Mouse (Mus musculus) spleen, postnatal 4 days (tissue): ENCODE data around the gene Ptprg.

ENCODE experiments used
- DNase-seq, 2 experiments: peaks; one replicate each; pipeline ENCODE4 v3.0.0; 2022; ENCODE audit warnings: low spot score in 2 of 2

Gene Ptprg

DNA sequence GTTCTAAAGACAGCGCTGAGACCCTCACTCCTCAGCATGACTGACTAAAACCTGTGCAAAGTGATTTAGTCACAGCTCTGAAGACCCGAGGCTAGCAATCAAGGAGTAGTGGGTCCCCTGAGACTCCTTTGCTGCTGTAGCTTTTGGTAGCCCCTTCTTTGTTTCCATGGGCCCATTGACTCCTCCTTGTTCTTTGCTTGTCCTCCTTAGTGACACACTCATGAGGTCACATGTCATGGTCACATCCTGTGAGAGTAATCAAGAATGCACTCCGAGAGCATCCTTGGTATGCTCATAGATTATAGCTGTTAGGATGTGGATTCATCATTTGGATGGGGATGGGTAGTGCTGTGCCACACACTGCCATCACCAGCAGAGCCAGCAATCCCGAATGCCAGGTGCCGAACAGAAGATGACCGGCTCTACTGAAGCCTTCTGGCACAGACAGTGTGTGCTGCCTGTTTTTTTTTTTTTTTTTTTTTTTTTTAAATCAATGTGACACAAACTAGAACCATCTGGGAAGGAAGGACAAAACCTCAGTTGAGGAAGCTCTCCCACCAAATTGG, 64.9 kb downstream of the Ptprg start:
- no peak for DNase-seq

- no peak for DNase-seq
Observed at GRCm38 (mm10) chr14:11619606-11620005, 66.3 kb downstream of the Ptprg start.

GRCm38 (mm10) chr14:11620314-11620713, 67.0 kb downstream of the Ptprg start:
- no peak for DNase-seq

DNA sequence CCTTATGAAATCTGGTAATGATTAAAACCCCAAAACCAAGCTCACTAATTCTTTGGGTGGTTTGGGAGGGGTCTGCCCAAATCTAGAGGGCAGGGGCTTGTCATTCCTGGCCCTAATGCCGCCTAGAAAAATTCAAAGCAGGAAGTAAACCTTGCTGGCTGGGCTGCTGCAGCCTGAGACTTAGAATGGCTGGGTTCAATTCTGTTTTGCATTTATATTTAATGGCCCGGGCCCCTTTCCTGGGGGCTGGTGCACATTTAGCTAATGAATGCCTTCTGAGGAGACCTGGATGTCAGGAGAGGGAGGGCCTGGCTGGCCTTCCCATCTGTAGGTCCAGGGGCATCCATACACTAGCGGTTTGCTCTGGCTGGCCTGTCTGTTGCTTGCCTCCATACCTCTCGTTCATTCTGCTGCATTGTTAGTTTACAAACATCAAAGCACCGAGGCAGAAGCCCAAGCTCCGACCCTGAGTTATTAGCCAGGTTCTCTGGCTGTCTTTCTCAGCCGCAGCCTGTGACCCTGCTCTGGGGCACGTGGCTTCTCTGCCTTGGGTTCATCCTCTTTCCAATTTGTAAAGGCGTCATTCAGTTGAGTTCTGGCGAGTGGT, 67.7 kb downstream of the Ptprg start:
- no peak for DNase-seq

DNA sequence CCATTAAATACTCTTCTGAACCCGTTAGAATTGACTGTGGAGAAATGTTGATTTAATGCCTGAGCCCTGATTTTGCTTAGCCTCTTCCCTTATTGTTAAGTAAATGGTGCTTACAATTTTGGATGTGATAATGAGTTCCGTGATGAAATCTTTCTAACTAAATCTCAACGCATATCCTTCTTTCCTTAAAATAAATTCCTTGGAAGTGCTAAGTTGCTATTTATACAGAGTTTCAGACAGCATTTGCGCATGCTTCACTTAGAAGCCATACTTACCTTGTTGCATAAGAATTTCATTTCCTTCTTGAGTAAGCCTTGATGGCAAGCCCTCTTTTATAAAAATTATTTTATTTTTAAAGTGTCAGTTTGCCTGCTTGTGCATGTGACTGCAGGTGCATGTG, 70.2 kb downstream of the Ptprg start:
- no peak for DNase-seq

DNA sequence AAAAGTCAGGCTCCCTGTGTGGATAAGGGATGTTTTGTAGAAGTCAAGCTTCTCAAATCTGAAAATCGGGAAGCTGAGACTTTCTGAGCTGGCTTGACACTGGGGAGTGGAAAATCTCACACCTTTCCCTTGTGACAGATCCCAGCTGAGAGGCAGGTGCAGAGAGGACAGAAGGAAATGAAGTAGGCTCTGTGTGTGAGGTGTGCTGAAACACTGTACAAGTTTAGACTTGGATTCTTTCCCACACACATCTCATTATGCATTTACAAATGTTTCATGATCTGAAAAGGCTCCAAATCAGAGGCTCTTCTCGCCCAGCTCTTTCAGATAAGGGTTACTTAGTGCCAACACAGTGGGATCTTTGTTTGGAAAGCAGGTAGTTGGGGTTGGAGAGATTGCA, 77.4 kb downstream of the Ptprg start:
- no peak for DNase-seq

- DNase-seq: no peak
Observed at GRCm38 (mm10) chr14:11631505-11631904, 78.2 kb downstream of the Ptprg start.

DNA sequence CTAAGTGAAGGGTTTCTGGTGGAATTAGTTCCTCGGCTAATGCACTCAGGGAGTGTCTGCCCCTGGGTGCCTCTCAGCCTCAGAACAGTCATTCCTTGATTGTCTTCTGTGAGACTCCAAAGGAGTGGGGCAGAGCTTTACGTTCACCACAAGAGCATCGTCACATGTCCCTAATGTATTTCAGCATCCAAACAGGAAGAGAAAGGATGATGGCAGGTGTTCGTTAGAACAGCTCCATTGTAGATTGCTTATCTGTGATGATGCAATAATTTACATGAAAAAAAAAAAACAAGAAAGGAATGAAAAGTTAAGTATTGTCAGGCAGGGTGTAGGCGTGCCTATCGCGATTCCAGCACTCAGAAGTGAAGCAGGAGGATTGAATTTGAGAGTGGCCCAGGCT, 84.3 kb downstream of the Ptprg start:
- DNase-seq: no peak

GRCm38 (mm10) chr14:11639366-11639765, 86.0 kb downstream of the Ptprg start:
- DNase-seq: no peak

- no peak for DNase-seq
Observed at GRCm38 (mm10) chr14:11640372-11640771, 87.0 kb downstream of the Ptprg start.

- DNase-seq: no peak
Observed at GRCm38 (mm10) chr14:11640996-11641395, 87.7 kb downstream of the Ptprg start.

DNA sequence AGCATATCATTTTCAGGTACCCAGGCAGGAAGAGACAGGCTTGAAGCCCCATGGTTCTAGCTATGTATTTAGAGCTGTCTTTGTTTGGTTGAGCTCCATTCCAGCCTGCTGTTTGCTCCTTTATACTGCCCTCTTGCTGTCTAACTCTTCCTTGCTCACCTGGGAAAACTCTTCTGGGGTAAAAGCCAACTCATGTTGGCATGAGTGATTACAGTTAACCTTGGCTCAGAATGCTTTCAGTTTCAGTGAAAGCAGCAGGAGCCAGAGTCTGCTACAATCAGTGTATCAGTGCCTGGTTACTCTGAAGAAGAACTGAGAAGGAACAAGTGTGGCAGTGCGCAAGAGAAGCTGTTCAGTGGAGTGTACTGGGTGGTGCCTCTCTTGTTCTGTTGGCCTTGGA, 89.6 kb downstream of the Ptprg start:
- no peak for DNase-seq

GRCm38 (mm10) chr14:11657374-11657773, 104.0 kb downstream of the Ptprg start:
- DNase-seq: no peak

GRCm38 (mm10) chr14:11663661-11664215, 110.4 kb downstream of the Ptprg start:
- DNase-seq: no peak

GRCm38 (mm10) chr14:11664302-11664701, 111.0 kb downstream of the Ptprg start:
- no peak for DNase-seq

DNA sequence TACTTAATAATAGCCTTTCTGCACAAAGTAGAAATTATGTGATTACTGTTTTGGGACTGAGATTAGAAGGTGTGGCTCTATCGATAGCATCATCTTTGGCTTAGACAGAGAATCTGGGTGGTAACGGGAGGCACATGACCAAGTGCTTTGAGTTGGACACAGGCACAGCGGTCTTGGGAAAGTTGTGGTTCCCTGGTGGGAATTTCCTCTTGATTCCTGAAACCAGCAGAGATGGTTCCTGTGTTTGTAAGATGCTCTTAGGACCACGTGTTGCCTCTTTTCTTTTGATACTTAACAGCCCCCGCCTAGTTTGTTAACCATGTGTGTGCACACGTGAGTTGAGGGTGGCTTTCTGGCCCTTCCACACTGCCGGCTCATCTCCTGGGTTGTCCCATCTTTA, 111.7 kb downstream of the Ptprg start:
- DNase-seq: no peak

- DNase-seq: no peak
Observed at GRCm38 (mm10) chr14:11667762-11668161, 114.4 kb downstream of the Ptprg start.

GRCm38 (mm10) chr14:11670847-11671246, 117.5 kb downstream of the Ptprg start:
- DNase-seq: no peak

DNA sequence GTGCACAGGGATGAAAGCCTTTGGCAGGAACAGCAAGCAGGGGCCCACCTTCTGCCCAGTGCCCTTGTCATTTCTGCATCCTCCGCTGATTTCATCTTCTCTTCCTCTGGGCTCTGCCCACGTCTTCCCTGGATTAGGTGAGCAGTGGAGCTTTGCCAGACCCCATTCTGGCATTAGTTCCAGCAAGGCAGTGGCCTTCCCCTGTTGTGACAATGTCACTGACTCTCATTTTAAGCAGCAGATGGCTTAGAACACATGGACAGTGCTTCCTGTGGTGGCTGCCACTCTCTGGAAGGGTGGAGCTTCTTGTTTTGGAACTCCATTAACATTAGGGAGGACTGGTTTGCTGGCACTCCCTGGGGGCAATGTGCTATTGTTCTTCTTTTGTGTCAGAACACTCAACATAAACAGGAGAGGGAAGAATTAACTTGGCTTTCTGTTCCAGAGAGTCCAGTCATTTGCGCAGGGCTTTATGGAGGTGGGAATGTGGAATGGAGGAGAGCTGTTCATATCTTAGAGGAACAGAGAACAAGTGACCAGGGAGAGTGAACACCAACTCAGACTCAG, 119.7 kb downstream of the Ptprg start:
- DNase-seq: no peak

GRCm38 (mm10) chr14:11678201-11678600, 124.9 kb downstream of the Ptprg start:
- no peak for DNase-seq

DNA sequence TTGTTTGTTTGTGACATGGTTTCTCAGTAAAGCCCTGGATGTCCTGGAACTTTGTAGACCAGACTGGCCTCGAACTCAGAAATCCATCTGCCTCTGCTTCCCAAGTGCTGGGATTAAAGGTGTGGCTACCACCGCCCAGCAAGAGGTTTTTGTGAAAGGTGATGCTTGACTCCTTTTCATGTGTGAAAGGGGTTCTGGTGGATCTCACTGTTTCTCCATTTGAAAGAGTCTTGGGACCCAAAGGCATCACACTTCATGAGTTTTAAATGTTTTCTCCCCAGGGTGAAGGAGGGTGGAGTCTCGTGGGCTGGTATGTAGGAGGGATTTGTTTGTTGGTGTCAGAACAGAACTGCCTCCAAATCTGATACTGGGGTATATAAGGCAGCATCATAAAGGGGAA, 126.4 kb downstream of the Ptprg start:
- no peak for DNase-seq

- no peak for DNase-seq
Observed at GRCm38 (mm10) chr14:11680621-11681020, 127.3 kb downstream of the Ptprg start.

DNA sequence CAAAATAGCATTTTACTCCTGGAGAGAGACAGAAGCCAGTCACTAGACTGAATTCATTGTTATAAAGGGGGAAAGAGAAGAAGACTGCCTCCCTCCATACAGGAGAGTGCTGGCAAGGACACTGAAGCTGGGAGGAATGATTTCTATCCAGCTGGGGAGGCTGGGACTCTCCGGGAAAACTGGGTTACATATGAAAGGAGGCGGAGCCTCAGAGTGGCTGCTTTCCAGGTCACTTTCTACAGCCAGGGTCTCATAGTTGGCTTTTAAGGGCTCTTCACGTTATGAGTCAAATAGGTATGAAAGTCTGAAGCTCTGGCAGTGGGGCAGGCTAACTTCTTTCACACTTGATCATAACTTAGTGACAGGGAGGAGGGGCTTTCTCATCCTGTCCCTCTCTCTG, 129.1 kb downstream of the Ptprg start:
- no peak for DNase-seq
